Mouse (Mus musculus) layer of hippocampus, postnatal 14 days (tissue): ENCODE measurements around the gene Fbrs. TPM values are rescaled to one million over a fixed set of nuclear protein-coding genes. Genes with fewer than 3 reads are reported as not detected.
"Not testable (repeated sequence)": the region's sequence is repeated elsewhere in the genome, so short reads cannot be mapped to it uniquely, and the experiment has no call there.

Experiments
- DNase-seq, 2 experiments: peaks; one replicate each; pipeline ENCODE4 v3.0.0; 2021 to 2022; ENCODE audit warnings: low spot score in 2 of 2, mixed read lengths in 1 of 2
- total RNA-seq, 2 experiments: library from RNA; stranded (reverse); gene quantifications; 2 replicates each; pipeline ENCODE4 v1.2.3; 2021

The Fbrs gene
- total RNA-seq, 2 experiments from 2014 or later: 62.9 to 66.8 TPM

DNA sequence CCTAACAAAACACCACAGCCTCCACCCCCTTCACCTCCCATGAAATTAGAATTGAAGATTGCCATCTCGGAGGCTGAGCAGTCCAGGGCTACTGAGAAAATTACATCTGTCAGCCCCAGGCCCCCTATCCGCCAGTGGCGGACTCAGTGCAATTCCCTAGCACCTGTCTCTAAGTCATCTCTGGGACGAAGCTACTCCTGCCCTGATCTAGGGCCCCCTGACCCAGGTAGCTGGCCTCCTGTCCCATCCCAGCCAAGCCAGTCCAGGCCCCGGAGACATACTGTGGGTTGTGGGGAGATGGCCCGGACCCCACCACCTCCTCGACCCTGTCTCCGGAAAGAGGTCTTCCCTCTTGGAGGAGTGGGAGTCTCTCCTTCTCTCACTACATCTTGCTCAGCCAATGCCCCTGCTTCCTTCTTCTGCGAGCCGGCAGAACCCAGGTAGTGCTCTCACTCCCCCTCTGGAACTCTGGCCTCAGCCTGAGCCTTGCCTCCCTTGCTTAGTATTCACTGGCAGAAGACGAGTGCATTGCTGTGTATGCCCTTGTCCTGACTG, 3.7 kb upstream of the Fbrs start:
- DNase-seq: no peak

GRCm38 (mm10) chr7:127476336-127476735, 2.7 kb upstream of the Fbrs start:
- DNase-seq: peak in 1 of 2 experiments; percentile 22

DNA sequence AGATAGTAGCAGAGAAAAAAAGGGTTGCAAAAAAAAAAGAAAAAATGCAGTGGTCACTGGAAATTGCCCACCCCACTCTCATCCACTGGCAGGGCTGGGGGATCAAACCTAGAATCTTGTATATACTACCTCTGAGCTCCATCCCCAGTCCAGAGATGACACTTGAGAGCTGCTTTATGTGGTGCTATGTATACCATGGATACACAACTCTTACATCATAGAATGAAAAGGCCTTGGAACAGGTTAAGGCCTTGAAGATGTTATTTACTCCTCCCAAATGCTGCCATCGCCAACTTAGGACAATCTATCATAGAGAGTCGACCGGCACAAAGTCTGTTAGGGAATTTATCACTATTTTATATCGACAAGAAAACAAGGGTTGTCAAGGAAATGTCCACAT, 2.1 kb upstream of the Fbrs start:
- no peak for DNase-seq

GRCm38 (mm10) chr7:127477687-127478634, 1.0 kb upstream of the Fbrs start:
- peak; percentile 99 to 100 for DNase-seq

DNA sequence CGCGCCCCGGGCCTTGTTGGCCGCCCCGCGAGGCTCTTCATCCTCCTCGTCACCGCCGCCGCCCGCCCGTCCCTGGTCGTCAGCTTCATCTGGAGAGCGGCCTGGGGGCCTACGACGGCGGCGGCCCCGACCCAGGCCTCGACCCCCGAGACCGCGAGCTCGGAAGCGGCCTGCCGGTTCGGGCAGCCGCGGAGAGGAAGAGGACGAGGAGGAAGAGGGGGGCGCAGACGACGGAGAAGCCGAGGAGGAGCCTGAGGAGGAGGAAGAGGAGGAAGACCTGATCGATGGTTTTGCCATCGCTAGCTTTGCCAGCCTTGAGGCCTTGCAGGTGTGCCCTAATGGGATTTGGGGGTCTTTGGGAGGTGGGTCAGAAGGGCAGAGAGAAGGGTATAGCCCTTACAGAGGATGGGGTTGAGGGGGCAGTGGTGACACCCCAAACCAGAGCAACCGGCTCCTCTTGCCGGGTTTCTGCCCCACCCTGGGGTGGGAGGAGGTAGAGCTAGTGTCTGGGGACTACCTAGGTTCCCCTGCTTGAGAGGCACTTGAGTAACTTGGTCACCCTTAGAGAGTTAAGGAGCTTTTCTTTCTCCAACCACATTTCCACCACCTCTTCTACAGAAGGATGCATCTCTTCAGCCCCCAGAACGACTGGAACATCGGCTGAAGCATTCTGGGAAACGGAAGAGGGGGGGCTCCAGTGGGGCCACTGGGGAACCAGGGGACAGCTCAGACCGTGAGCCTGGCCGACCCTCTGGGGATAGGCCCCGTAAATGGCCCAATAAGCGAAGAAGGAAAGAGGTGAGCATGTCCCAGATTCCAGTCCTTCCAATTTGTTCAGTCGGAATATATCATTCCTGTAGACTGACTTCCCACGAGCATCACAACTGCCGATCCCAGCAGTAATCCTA, 573 bp downstream of the Fbrs start:
- peak in 1 of 2 experiments; percentile 29 for DNase-seq

- DNase-seq: no peak
These were observed 1.3 kb downstream of the Fbrs start for GRCm38 (mm10) chr7:127480321-127480720.

GRCm38 (mm10) chr7:127485416-127485815, 6.4 kb downstream of the Fbrs start:
- DNase-seq: no peak

GRCm38 (mm10) chr7:127488364-127488763, 9.4 kb downstream of the Fbrs start:
- DNase-seq: not testable (repeated sequence)

DNA sequence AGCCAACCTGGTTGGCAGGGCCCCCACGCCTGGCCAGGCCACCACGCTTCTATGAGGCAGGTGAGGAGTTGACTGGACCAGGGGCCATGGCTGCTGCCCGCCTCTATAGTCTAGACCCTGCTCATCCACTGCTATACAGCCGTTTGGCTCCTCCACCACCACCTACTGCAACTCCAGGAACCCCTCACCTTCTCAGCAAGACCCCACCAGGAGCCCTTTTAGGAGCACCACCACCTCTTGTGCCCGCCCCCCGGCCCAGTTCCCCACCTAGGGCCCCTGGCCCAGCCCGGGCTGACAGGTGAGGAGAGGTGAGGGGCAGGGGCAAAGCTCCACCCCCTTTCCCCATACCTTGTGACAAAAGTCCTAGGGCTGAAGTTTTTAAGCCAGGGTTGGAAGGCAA, 11.0 kb downstream of the Fbrs start:
- no peak for DNase-seq

GRCm38 (mm10) chr7:127491846-127492245, 12.8 kb downstream of the Fbrs start:
- DNase-seq: no peak

DNA sequence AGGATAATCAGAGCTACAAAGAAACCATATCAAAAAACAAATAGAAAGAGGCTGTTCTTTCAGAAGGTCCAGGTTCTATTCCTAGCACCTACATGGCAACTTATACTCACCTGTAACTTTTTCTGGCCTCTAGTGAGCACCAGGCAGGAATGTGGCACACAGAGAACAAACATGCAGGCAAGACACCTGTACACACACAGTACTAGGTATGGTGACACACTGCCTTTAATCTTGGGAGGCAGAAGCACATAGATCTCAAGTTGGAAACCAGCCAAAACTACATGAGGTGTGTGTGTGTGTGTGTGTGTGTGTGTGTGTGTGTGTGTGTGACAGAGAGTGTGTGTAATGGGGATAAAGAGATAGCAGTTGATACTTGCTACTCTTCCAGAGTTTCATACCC, 15.6 kb downstream of the Fbrs start:
- no peak for DNase-seq

DNA sequence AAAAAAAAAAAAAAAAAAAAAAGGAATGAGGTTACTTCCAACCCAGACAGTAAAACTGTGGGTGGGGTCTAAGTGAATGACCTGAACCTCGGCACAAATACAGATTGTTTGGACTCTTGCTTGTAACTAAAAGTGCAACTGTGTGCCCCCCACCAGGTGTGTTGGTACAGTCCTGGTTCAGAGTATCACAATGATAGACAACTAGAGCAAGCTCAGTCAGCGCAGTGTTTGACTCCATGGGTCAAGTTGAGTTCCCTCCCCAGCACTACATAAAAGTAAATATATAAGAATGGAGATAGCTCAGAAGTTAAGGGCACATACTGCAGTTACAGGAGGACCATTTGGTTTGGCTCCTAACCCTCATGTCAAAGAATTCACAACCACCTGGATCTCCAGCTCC, 18.4 kb downstream of the Fbrs start:
- DNase-seq: no peak

GRCm38 (mm10) chr7:127498407-127498806, 19.4 kb downstream of the Fbrs start:
- DNase-seq: peak in 1 of 2 experiments; percentile 23

DNA sequence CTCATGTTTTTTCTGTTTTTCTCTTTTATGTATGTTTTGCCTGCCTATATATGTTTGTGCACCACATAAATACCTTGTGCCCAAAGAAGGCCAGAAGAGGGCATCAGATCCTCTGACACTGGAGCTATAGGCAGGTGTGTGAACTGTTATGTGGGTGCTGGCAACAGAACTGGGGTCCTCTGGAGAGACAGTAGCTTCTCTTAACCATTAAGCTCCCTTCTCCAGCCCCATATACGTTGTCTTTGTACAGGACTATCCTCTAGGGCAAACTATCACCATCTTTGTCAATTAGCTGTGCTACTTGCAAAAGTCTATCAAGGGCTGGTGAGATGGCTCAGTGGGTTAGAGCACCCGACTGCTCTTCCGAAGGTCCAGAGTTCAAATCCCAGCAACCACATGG, 29.3 kb downstream of the Fbrs start:
- no peak for DNase-seq

DNA sequence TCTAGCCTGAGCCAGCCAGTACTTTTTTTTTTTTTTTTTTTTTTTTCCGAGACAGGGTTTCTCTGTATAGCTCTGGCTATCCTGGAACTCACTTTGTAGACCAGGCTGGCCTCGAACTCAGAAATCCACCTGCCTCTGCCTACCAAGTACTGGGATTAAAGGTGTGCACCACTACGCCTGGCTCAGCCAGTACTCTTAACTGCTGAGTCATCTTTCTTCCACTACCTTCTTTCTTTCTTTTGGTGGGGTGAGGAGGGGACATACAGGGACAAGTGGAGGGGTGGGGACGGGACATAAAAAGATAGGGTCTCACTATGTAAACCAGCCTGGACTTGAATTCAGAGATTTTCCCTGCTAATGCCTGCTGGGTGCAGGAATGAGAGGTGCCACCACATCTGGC, 30.8 kb downstream of the Fbrs start:
- not testable (repeated sequence) for DNase-seq

GRCm38 (mm10) chr7:127511241-127511640, 32.2 kb downstream of the Fbrs start:
- peak in 1 of 2 experiments; percentile 32 for DNase-seq

GRCm38 (mm10) chr7:127511808-127512230, 32.8 kb downstream of the Fbrs start, which contains the start of gene Srcap:
TSS of gene Srcap (plus strand) at chr7:127511983.
- peak; percentile 93 to 97 for DNase-seq

DNA sequence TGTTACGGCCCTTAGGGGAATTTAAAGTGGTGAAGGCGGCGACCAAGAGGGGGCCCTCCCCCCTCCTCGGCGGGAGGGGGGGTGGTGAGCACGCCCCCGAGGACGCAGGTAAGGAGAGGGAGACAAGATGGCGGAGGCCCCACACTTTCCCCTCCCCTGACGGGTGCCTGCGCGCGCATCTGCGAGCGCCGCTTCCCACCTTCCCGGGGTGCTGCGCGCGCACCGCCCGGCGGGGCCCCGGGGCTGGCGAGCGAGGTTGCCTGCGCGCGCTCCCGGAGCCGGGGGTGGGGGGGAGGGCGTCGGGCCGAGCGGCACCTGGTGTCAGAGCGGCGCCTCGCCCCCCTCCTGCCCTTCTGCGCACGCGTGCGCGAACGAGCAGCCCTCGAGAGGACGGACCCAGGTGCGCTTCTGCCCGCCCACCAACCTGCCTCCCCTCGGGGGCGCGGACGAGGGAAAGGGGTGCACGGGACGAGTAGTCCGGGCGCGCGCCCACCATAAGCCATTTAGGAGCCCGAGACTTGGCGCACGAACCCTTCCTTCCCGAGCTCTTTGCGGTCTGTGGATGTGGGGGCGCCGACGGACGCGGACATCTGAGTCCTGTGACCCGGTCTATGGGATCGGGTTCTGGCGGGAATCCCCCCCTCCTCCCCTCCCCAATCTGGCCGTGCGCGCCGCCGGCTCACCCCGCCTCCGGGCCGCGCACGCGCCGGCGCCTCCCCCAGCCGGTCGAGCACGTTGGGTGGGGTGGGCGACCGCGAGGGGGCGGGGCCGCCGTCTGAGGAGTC, 33.4 kb downstream of the Fbrs start:
- peak; percentile 83 to 88 for DNase-seq

DNA sequence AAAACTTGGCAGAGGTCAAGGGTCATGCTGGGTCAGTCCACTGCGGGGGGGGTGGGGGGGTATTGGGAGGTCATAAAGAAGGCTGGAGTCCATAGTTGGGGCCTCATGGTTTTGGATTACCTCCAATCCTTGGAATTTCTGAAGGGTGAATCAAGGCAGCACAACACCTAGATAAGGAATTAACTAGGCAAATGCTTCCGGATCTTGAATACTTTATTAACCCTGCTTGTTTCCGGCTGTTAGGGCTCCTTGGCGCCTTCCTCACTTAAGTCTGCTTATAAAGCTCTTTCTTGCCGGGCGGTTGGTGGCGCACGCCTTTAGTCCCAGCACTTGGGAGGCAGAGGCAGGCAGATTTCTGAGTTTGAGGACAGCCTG, 34.0 kb downstream of the Fbrs start:
- DNase-seq: peak in 1 of 2 experiments; percentile 16

DNA sequence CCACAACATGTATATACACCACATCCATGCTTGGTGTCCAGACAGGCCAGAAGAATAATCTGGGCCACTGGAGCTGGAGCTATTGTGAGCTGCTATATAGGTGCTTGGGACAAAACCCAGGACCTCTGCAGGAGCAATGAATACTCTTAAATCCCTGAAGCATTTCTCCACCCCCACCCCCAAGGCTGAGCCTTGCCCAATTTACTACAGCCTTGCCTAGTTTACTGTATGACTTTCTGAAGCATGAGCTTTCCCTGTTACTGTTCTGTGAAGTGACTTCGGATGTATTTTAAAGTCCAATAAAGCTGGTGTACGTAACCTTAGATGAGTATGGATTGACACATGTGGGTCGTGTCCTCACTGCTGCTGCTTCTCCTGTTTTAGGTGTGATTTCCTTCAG, 34.8 kb downstream of the Fbrs start:
- DNase-seq: no peak

DNA sequence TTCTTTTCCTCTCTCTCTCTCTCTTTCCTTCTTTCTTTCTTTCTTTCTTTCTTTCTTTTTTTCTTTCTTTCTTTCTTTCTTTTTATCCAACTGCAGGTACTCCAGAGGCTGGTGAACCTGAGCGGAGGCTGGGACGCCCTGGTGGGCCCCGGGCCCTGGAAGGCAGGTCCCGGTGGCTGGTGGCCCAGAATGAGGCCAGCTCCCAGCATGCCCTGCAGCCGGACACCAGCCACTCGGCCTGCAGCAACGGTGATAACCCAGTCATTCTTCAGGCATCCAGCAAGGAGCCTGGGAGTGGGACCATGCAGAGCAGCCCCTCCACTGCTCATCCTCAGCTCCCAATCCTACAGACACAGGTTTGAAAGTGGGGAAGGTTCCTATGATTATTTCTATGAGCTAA, 36.8 kb downstream of the Fbrs start:
- no peak for DNase-seq
